Mouse (Mus musculus) midbrain, embryonic 12.5 days (tissue): ENCODE results near the gene Nid1. TPM values are rescaled to one million over a fixed set of nuclear protein-coding genes. Genes with fewer than 3 reads are reported as not detected.
"Not testable (repeated sequence)": the region's sequence is repeated elsewhere in the genome, so short reads cannot be mapped to it uniquely, and the experiment has no call there.

Experiments used
- ATAC-seq: fragments of 200-750 bp; cut with Nextera tagmentation; 2 replicates; pipeline ENCODE4 v1.8.0; 2017; ENCODE audit warnings: low read depth, moderate TSS enrichment, moderate library complexity; ENCODE audit not compliant: low FRiP score
- H3K27ac ChIP-seq: fragments of 300-500 bp; sonication (generic); replicated peaks from 2 replicates; pipeline ENCODE4 v1.5.1; 2016; ENCODE audit warnings: mild to moderate bottlenecking
- H3K27me3 ChIP-seq: fragments of 300-500 bp; sonication (generic); 2 replicates; pipeline ENCODE4 v1.6.1; 2016; ENCODE audit warnings: mild to moderate bottlenecking
- H3K36me3 ChIP-seq: fragments of 300-500 bp; sonication (generic); 2 replicates; pipeline ENCODE4 v1.6.1; 2016
- H3K4me1 ChIP-seq: fragments of 300-500 bp; sonication (generic); 2 replicates; pipeline ENCODE4 v1.6.1; 2016
- H3K4me2 ChIP-seq: fragments of 300-500 bp; sonication (generic); replicated peaks from 2 replicates; pipeline ENCODE4 v1.6.1; 2016; ENCODE audit warnings: mild to moderate bottlenecking, moderate library complexity
- H3K4me3 ChIP-seq: fragments of 300-500 bp; sonication (generic); 2 replicates; pipeline ENCODE4 v1.5.1; 2016; ENCODE audit warnings: mild to moderate bottlenecking
- H3K9ac ChIP-seq: fragments of 300-500 bp; sonication (generic); replicated peaks from 2 replicates; pipeline ENCODE4 v1.6.1; 2016; ENCODE audit warnings: mild to moderate bottlenecking, moderate library complexity
- H3K9me3 ChIP-seq: fragments of 300-500 bp; sonication (generic); 2 replicates; pipeline ENCODE4 v1.6.1; 2016; ENCODE audit warnings: mild to moderate bottlenecking
- WGBS: fragments of 180-500 bp; shearing (Covaris S2); methylation state at CpG from one replicate; pipeline ENCODE4 v1.1.7; 2016; 5-methylcytosine and 5-hydroxymethylcytosine counted together
- polyA plus RNA-seq: library from polyadenylated mRNA; unstranded; fragments of >200 nt; fragmentation: Nextera tagmentation; extraction: Ambion mirVana; gene quantifications from 2 replicates; pipeline ENCODE4 v1.2.1, GENCODE M21; 2016

Gene Nid1
- polyA plus RNA-seq, 1 experiment from 2014 or later = 51.8 TPM

- Histone ChIP-seq H3K27ac (no peak overlapping the region), H3K4me1 (no peaks in the 10 kb centered on the region), H3K27me3 (no peaks in the 10 kb centered on the region), H3K9ac (no peak overlapping the region), H3K36me3 (no peaks in the 10 kb centered on the region), H3K9me3 (no peaks in the 10 kb centered on the region), H3K4me2 (no peak overlapping the region), H3K4me3 (no peak overlapping the region)
- no peak for ATAC-seq
- 89% methylated on average over 2 of the region's 2 CpGs for WGBS
These were observed 100.1 kb downstream of the Nid1 start for GRCm38 (mm10) chr13:13537272-13538015.

- 52% methylated on average over 4 of the region's 4 CpGs for WGBS
- H3K27me3 ChIP-seq = no peaks in the 10 kb centered on the region
- no peak overlapping the region for H3K9ac ChIP-seq
- no peaks in the 10 kb centered on the region for H3K9me3 ChIP-seq
- H3K4me1 ChIP-seq = no peaks in the 10 kb centered on the region
- no peak overlapping the region for H3K4me2 ChIP-seq
- no peak overlapping the region for H3K27ac ChIP-seq
- no peak overlapping the region for H3K4me3 ChIP-seq
- no peak for ATAC-seq
- H3K36me3 ChIP-seq = no peaks in the 10 kb centered on the region
These were observed 101.4 kb downstream of the Nid1 start for GRCm38 (mm10) chr13:13538585-13539300.

GRCm38 (mm10) chr13:13543073-13543472, 105.7 kb downstream of the Nid1 start:
- WGBS = 91% methylated on average over 10 of the region's 10 CpGs
- H3K36me3 ChIP-seq, H3K9ac ChIP-seq, H3K4me3 ChIP-seq, H3K4me2 ChIP-seq, H3K27ac ChIP-seq, H3K4me1 ChIP-seq, ATAC-seq, H3K9me3 ChIP-seq: not testable (repeated sequence)
- peaks cover 17% of the 10 kb centered on the region for H3K27me3 ChIP-seq

GRCm38 (mm10) chr13:13546792-13547191, 109.4 kb downstream of the Nid1 start:
- Histone ChIP-seq H3K4me3 (no peak overlapping the region), H3K9me3 (0 out of 2 replicates have a peak, but pooled peaks cover 2% of the 10 kb centered on the region), H3K4me2 (no peak overlapping the region), H3K9ac (no peak overlapping the region), H3K4me1 (no peaks in the 10 kb centered on the region), H3K27me3 (peaks cover 51% of the 10 kb centered on the region), H3K27ac (no peak overlapping the region), H3K36me3 (no peaks in the 10 kb centered on the region)
- ATAC-seq = no peak
- WGBS = 81% methylated on average over 3 of the region's 3 CpGs

- 87% methylated on average over 4 of the region's 4 CpGs for WGBS
These were observed 110.5 kb downstream of the Nid1 start for GRCm38 (mm10) chr13:13547889-13548288.

GRCm38 (mm10) chr13:13548431-13549190, 111.3 kb downstream of the Nid1 start:
- H3K4me1 ChIP-seq = no peaks in the 10 kb centered on the region
- no peak overlapping the region for H3K9ac ChIP-seq
- WGBS = 91% methylated on average over 6 of the region's 6 CpGs
- H3K27ac ChIP-seq = no peak overlapping the region
- H3K4me3 ChIP-seq = no peak overlapping the region
- no peak overlapping the region for H3K4me2 ChIP-seq
- no peaks in the 10 kb centered on the region for H3K36me3 ChIP-seq
- 0 out of 2 replicates have a peak, but pooled peaks cover 2% of the 10 kb centered on the region for H3K9me3 ChIP-seq
- peaks cover 59% of the 10 kb centered on the region for H3K27me3 ChIP-seq
- no peak for ATAC-seq

More at GRCm38 (mm10) chr13:13547889-13548288, 110.5 kb downstream of the Nid1 start:
- no peak overlapping the region for H3K4me3 ChIP-seq
- H3K9me3 ChIP-seq = 0 out of 2 replicates have a peak, but pooled peaks cover 2% of the 10 kb centered on the region
- H3K9ac ChIP-seq = no peak overlapping the region
- no peaks in the 10 kb centered on the region for H3K4me1 ChIP-seq
- no peak for ATAC-seq
- H3K27ac ChIP-seq = no peak overlapping the region
- no peak overlapping the region for H3K4me2 ChIP-seq
- H3K36me3 ChIP-seq = no peaks in the 10 kb centered on the region
- peaks cover 53% of the 10 kb centered on the region for H3K27me3 ChIP-seq

GRCm38 (mm10) chr13:13549687-13550660, 112.6 kb downstream of the Nid1 start:
- Histone ChIP-seq H3K9me3 (no peaks in the 10 kb centered on the region), H3K4me3 (no peak overlapping the region), H3K4me1 (no peaks in the 10 kb centered on the region), H3K27ac (no peak overlapping the region), H3K4me2 (no peak overlapping the region), H3K27me3 (peaks cover 72% of the 10 kb centered on the region), H3K9ac (no peak overlapping the region), H3K36me3 (no peaks in the 10 kb centered on the region)
- no peak for ATAC-seq
- 68% methylated on average over 9 of the region's 9 CpGs for WGBS

- Histone ChIP-seq H3K4me1 (no peaks in the 10 kb centered on the region), H3K4me3 (no peak overlapping the region), H3K27me3 (peaks cover 77% of the 10 kb centered on the region), H3K4me2 (no peak overlapping the region), H3K9ac (no peak overlapping the region), H3K36me3 (no peaks in the 10 kb centered on the region), H3K9me3 (no peaks in the 10 kb centered on the region), H3K27ac (no peak overlapping the region)
- peak; percentile 81 for ATAC-seq
- 25% methylated on average over 3 of the region's 3 CpGs for WGBS
These were observed 114.7 kb downstream of the Nid1 start for GRCm38 (mm10) chr13:13552020-13552419.

- no peaks in the 10 kb centered on the region for H3K4me1 ChIP-seq
- peaks cover 75% of the 10 kb centered on the region for H3K27me3 ChIP-seq
- 76% methylated on average over 1 of the region's 1 CpGs for WGBS
- H3K9ac ChIP-seq = no peak overlapping the region
- H3K27ac ChIP-seq = no peak overlapping the region
- H3K36me3 ChIP-seq = no peaks in the 10 kb centered on the region
- ATAC-seq = no peak
- no peak overlapping the region for H3K4me2 ChIP-seq
- H3K4me3 ChIP-seq = no peak overlapping the region
- H3K9me3 ChIP-seq = no peaks in the 10 kb centered on the region
These were observed 116.3 kb downstream of the Nid1 start for GRCm38 (mm10) chr13:13553660-13554059.

GRCm38 (mm10) chr13:13555196-13555595, 117.8 kb downstream of the Nid1 start:
- no peak for ATAC-seq
- 88% methylated on average over 3 of the region's 3 CpGs for WGBS
- Histone ChIP-seq H3K4me2 (no peak overlapping the region), H3K9me3 (no peaks in the 10 kb centered on the region), H3K27ac (no peak overlapping the region), H3K36me3 (no peaks in the 10 kb centered on the region), H3K4me1 (no peaks in the 10 kb centered on the region), H3K9ac (no peak overlapping the region), H3K4me3 (no peak overlapping the region), H3K27me3 (peaks cover 63% of the 10 kb centered on the region)
